Mouse (Mus musculus) yolk sac, embryonic 10.5 days (tissue): ENCODE results near the gene Hectd4.

Experiments
- DNase-seq: peaks from one replicate; pipeline ENCODE4 v3.0.0-alpha.2; 2017; ENCODE audit warnings: low spot score

Hectd4 gene

GRCm38 (mm10) chr5:121397187-121398145 is 177.4 kb downstream of the Hectd4 start, which contains the start of gene Naa25:
Naa25 (plus strand) TSS chr5:121397936.
- DNase-seq = peak; percentile 93

- peak; percentile 53 for DNase-seq
These were observed 178.3 kb downstream of the Hectd4 start for GRCm38 (mm10) chr5:121398146-121398964.

- DNase-seq = no peak
These were observed 179.0 kb downstream of the Hectd4 start for GRCm38 (mm10) chr5:121398965-121399462.

GRCm38 (mm10) chr5:121399540-121399939 is 179.5 kb downstream of the Hectd4 start:
- no peak for DNase-seq

GRCm38 (mm10) chr5:121400064-121400463 is 180.0 kb downstream of the Hectd4 start:
- no peak for DNase-seq

GRCm38 (mm10) chr5:121400849-121401248 is 180.8 kb downstream of the Hectd4 start:
- no peak for DNase-seq

- peak; percentile 52 for DNase-seq
These were observed 187.8 kb downstream of the Hectd4 start for GRCm38 (mm10) chr5:121407856-121408255.

GRCm38 (mm10) chr5:121410975-121411374 is 191.0 kb downstream of the Hectd4 start:
- peak; percentile 41 for DNase-seq
